In genomic region chr14:25022523-25023269, GRCm38 (mm10) we compare ENCODE assay signal across 18 mouse cellular contexts.
DNase-seq lines count a peak whose midpoint lies in the region; ATAC-seq and TF ChIP-seq lines count a peak whose summit lies in the region.
"Had no signal": no experiment of that assay in that cellular context is flagged by ENCODE, and none has a peak within 500 bp of the region (broad histone marks: within the 10 kb centered on the region; RNA-seq: fewer than 3 reads in every experiment).

No protein-coding gene starts in this region.

- H3K27me3 ChIP-seq in intestine, embryonic 14.5 days (replicated peaks; ENCODE audit: control insufficient read depth, insufficient read depth, low read length) = no peaks in the 10 kb centered on the region
- no peaks in the 10 kb centered on the region for H3K27me3 ChIP-seq in intestine, postnatal 0 days (replicated peaks; ENCODE audit: control insufficient read depth, insufficient read depth, low read length)
- H3K27me3 ChIP-seq in embryonic facial prominence, embryonic 10.5 days (replicated peaks; ENCODE audit: low read depth, poor library complexity, severe bottlenecking) = 0 out of 2 replicates have a peak, but pooled peaks cover 1% of the 10 kb centered on the region
- H3K27me3 ChIP-seq in stomach, embryonic 15.5 days (replicated peaks) = no peaks in the 10 kb centered on the region
- no peaks in the 10 kb centered on the region for H3K27me3 ChIP-seq in midbrain, embryonic 11.5 days (ENCODE audit: control insufficient read depth, insufficient read depth, low read length)
- H3K27me3 ChIP-seq: liver, embryonic 13.5 days had no signal

- H3K4me1 ChIP-seq in intestine, embryonic 14.5 days (replicated peaks; ENCODE audit: control insufficient read depth, insufficient read depth, low read length) = peaks cover 20% of the 10 kb centered on the region; the same call in 1 of the 2 replicates
- H3K4me1 ChIP-seq in intestine, postnatal 0 days (replicated peaks; ENCODE audit: control insufficient read depth, insufficient read depth, low read length) = no peaks in the 10 kb centered on the region
- H3K4me1 ChIP-seq in embryonic facial prominence, embryonic 10.5 days = peaks cover 39% of the 10 kb centered on the region
- H3K4me1 ChIP-seq in stomach, embryonic 15.5 days = 0 out of 2 replicates have a peak, but pooled peaks cover 2% of the 10 kb centered on the region
- H3K4me1 ChIP-seq in midbrain, embryonic 11.5 days (ENCODE audit: control insufficient read depth, insufficient read depth, low read length) = no peaks in the 10 kb centered on the region
- H3K4me1 ChIP-seq: liver, embryonic 13.5 days had no signal

- no peaks in the 10 kb centered on the region for H3K36me3 ChIP-seq in intestine, embryonic 14.5 days (ENCODE audit: control insufficient read depth, insufficient read depth, low read length)
- H3K36me3 ChIP-seq in intestine, postnatal 0 days (ENCODE audit: control insufficient read depth, insufficient read depth) = no peaks in the 10 kb centered on the region
- H3K36me3 ChIP-seq in embryonic facial prominence, embryonic 10.5 days (replicated peaks) = no peaks in the 10 kb centered on the region
- no peaks in the 10 kb centered on the region for H3K36me3 ChIP-seq in stomach, embryonic 15.5 days
- H3K36me3 ChIP-seq in midbrain, embryonic 11.5 days (ENCODE audit: control insufficient read depth, insufficient read depth, low read length) = no peaks in the 10 kb centered on the region
- H3K36me3 ChIP-seq: heart, embryonic 12.5 days; liver, embryonic 13.5 days; midbrain, embryonic 10.5 days had no signal

- peak overlapping the region; percentile 57 for H3K27ac ChIP-seq in intestine, embryonic 14.5 days (ENCODE audit: low read depth)
- no peak overlapping the region for H3K27ac ChIP-seq in intestine, postnatal 0 days (ENCODE audit: low read depth, low read length)
- H3K27ac ChIP-seq in embryonic facial prominence, embryonic 10.5 days (replicated peaks) = peak overlapping the region; percentile 71
- H3K27ac ChIP-seq in stomach, embryonic 15.5 days = peak overlapping the region; percentile 68
- H3K27ac ChIP-seq in midbrain, embryonic 11.5 days (ENCODE audit: low read depth, low read length) = no peak overlapping the region
- H3K27ac ChIP-seq: left cerebral cortex, adult 2 months; liver, embryonic 13.5 days; midbrain, embryonic 10.5 days had no signal

- H3K4me3 ChIP-seq in intestine, embryonic 14.5 days (ENCODE audit: low read depth, low read length) = no peak overlapping the region
- H3K4me3 ChIP-seq in intestine, postnatal 0 days (ENCODE audit: low read depth, low read length) = no peak overlapping the region
- H3K4me3 ChIP-seq in embryonic facial prominence, embryonic 10.5 days = no peak overlapping the region
- H3K4me3 ChIP-seq in stomach, embryonic 15.5 days (replicated peaks) = no peak overlapping the region
- no peak overlapping the region for H3K4me3 ChIP-seq in midbrain, embryonic 11.5 days (ENCODE audit: low read depth, low read length)
- H3K4me3 ChIP-seq: heart, embryonic 12.5 days; left cerebral cortex, adult 2 months; liver, embryonic 13.5 days; midbrain, embryonic 10.5 days; myocyte had no signal

- no peak overlapping the region for H3K4me2 ChIP-seq in intestine, embryonic 14.5 days (ENCODE audit: low read length)
- no peak overlapping the region for H3K4me2 ChIP-seq in intestine, postnatal 0 days (replicated peaks; ENCODE audit: low read depth)
- no peak overlapping the region for H3K4me2 ChIP-seq in stomach, embryonic 15.5 days
- H3K4me2 ChIP-seq in midbrain, embryonic 11.5 days = no peak overlapping the region
- H3K4me2 ChIP-seq: heart, embryonic 12.5 days; liver, embryonic 13.5 days had no signal

- DNase-seq in intestine, embryonic 14.5 days (ENCODE audit: low spot score) = no peak
- DNase-seq in embryonic facial prominence, embryonic 10.5 days (ENCODE audit: low spot score) = peak; percentile 32
- DNase-seq in hindlimb bud, embryonic 11.5 days (ENCODE audit: extremely low spot score, low read depth, low spot score) = peak; percentile 31
- no peak for DNase-seq in urinary bladder, postnatal 36 days (ENCODE audit: low spot score in 2 of 2)
- DNase-seq in midbrain, embryonic 11.5 days (ENCODE audit: low spot score, missing footprints) = no peak
- DNase-seq: cerebellum, adult 8-10 months; gastrocnemius, postnatal 14 days; kidney, adult 2 months; liver, embryonic 13.5 days; lung, postnatal 14 days had no signal

- no peak for TF ChIP-seq CTCF in intestine, postnatal 0 days (IDR thresholded peaks at IDR 0.05; ENCODE audit: low read depth)

- no peaks in the 10 kb centered on the region for H3K9me3 ChIP-seq in intestine, embryonic 14.5 days (ENCODE audit: control insufficient read depth, low read length)
- no peaks in the 10 kb centered on the region for H3K9me3 ChIP-seq in intestine, postnatal 0 days (ENCODE audit: control insufficient read depth)
- 0 out of 2 replicates have a peak, but pooled peaks cover 3% of the 10 kb centered on the region for H3K9me3 ChIP-seq in embryonic facial prominence, embryonic 10.5 days
- no peaks in the 10 kb centered on the region for H3K9me3 ChIP-seq in stomach, embryonic 15.5 days
- H3K9me3 ChIP-seq in midbrain, embryonic 11.5 days (ENCODE audit: control insufficient read depth, low read length) = no peaks in the 10 kb centered on the region
- H3K9me3 ChIP-seq: heart, embryonic 12.5 days; liver, embryonic 13.5 days; midbrain, embryonic 10.5 days had no signal

- no peak overlapping the region for H3K9ac ChIP-seq in intestine, embryonic 14.5 days (ENCODE audit: low read length)
- no peak overlapping the region for H3K9ac ChIP-seq in intestine, postnatal 0 days (ENCODE audit: low read depth, low read length)
- no peak overlapping the region for H3K9ac ChIP-seq in stomach, embryonic 15.5 days
- no peak overlapping the region for H3K9ac ChIP-seq in midbrain, embryonic 11.5 days (ENCODE audit: low read length)
- H3K9ac ChIP-seq: heart, embryonic 12.5 days; liver, embryonic 13.5 days had no signal

- 56% methylated on average over 15 of the region's 15 CpGs for WGBS in intestine, embryonic 14.5 days
- WGBS in intestine, postnatal 0 days = 70% methylated on average over 15 of the region's 15 CpGs
- 59% methylated on average over 15 of the region's 15 CpGs for WGBS in embryonic facial prominence, embryonic 10.5 days
- 53% methylated on average over 15 of the region's 15 CpGs for WGBS in stomach, embryonic 15.5 days
- WGBS in midbrain, embryonic 11.5 days = 88% methylated on average over 15 of the region's 15 CpGs

- no peak for ATAC-seq in intestine, embryonic 14.5 days (replicated peaks; ENCODE audit: low FRiP score, low TSS enrichment, low read depth)
- no peak for ATAC-seq in intestine, postnatal 0 days
- peak; percentile 19; the same call in 1 of the 2 replicates for ATAC-seq in stomach, embryonic 15.5 days (ENCODE audit: insufficient read depth, low FRiP score, low read depth)
- no peak for ATAC-seq in midbrain, embryonic 11.5 days (ENCODE audit: low FRiP score)
- ATAC-seq: activated CD4-positive, CD25-positive, alpha-beta regulatory T cell, adult 4 months; forebrain, embryonic 16.5 days had no signal

Comparison
In these comparisons a context has a peak if more than half of its experiments do, and no peak if none do; other contexts are left out.
1. H3K27ac ChIP-seq: peak in intestine, embryonic 14.5 days (single experiment), embryonic facial prominence, embryonic 10.5 days (single experiment) and stomach, embryonic 15.5 days (single experiment); none in intestine, postnatal 0 days (single experiment) and midbrain, embryonic 11.5 days (single experiment).
2. DNase-seq: peak in embryonic facial prominence, embryonic 10.5 days (single experiment) and hindlimb bud, embryonic 11.5 days (single experiment); none in intestine, embryonic 14.5 days (single experiment), urinary bladder, postnatal 36 days (0 of 2) and midbrain, embryonic 11.5 days (single experiment).